Mouse (Mus musculus) stomach, embryonic 15.5 days (tissue): Measurements from ENCODE around the gene Agmat. TPM values are rescaled to one million over a fixed set of nuclear protein-coding genes. Genes with fewer than 3 reads are reported as not detected.
"Not testable (repeated sequence)": the region's sequence is repeated elsewhere in the genome, so short reads cannot be mapped to it uniquely, and the experiment has no call there.

Source experiments
- ATAC-seq: fragments of 200-750 bp; cut with Nextera tagmentation; 2 replicates; pipeline ENCODE4 v1.8.0; 2017; ENCODE audit warnings: low read depth, moderate number of reproducible peaks, moderate TSS enrichment; ENCODE audit not compliant: insufficient read depth, low FRiP score
- H3K27ac ChIP-seq: fragments of 300-500 bp; sonication (generic); 2 replicates; pipeline ENCODE4 v1.5.1; 2015; ENCODE audit warnings: mild to moderate bottlenecking, inconsistent platforms
- H3K27me3 ChIP-seq: fragments of 300-500 bp; sonication (generic); replicated peaks from 2 replicates; pipeline ENCODE4 v1.6.1; 2015; ENCODE audit warnings: inconsistent platforms
- H3K36me3 ChIP-seq: fragments of 300-500 bp; sonication (generic); 2 replicates; pipeline ENCODE4 v1.6.1; 2015; ENCODE audit warnings: inconsistent platforms
- H3K4me1 ChIP-seq: fragments of 300-500 bp; sonication (generic); 2 replicates; pipeline ENCODE4 v1.6.1; 2015; ENCODE audit warnings: inconsistent platforms
- H3K4me2 ChIP-seq: fragments of 300-500 bp; sonication (generic); 2 replicates; pipeline ENCODE4 v1.6.1; 2015; ENCODE audit warnings: mild to moderate bottlenecking, inconsistent platforms
- H3K4me3 ChIP-seq: fragments of 300-500 bp; sonication (generic); replicated peaks from 2 replicates; pipeline ENCODE4 v1.5.1; 2015; ENCODE audit warnings: inconsistent platforms
- H3K9ac ChIP-seq: fragments of 300-500 bp; sonication (generic); 2 replicates; pipeline ENCODE4 v1.6.1; 2015; ENCODE audit warnings: inconsistent platforms
- H3K9me3 ChIP-seq: fragments of 300-500 bp; sonication (generic); 2 replicates; pipeline ENCODE4 v1.6.1; 2016; ENCODE audit warnings: inconsistent platforms
- WGBS: fragments of 180-500 bp; shearing (Covaris S2); methylation state at CpG from one replicate; pipeline ENCODE4 v1.1.7; 2015; 5-methylcytosine and 5-hydroxymethylcytosine counted together
- polyA plus RNA-seq: library from polyadenylated mRNA; unstranded; fragments of >200 nt; fragmentation: Nextera tagmentation; extraction: Ambion mirVana; gene quantifications from 2 replicates; pipeline ENCODE4 v1.2.1, GENCODE M21; 2015

Agmat gene
- polyA plus RNA-seq, 1 experiment from 2014 or later, result 7.0 TPM

DNA sequence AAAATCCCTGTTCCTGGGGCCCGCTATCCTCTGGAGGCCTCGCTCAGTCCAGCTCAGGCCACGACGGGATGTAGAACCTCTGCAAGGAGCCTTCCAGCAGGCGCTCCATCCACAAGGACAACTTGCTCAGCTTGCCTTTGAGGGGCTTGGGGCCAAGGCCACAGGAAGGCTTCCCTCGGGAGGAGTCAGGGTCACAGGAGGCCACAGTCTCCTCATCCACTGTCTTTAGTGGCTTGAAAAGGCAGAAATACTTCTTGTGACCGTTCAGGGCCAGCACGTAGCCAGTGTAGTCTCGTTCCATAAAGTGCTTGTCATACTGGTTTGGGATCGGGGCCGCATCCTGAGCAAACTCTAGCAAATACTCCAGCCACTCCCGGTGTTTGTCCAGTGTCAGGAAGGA is 17.0 kb downstream of the Agmat start:
- H3K9ac ChIP-seq, result no peak overlapping the region
- H3K4me3 ChIP-seq, result no peak overlapping the region
- no peak overlapping the region for H3K27ac ChIP-seq
- no peak for ATAC-seq
- no peak overlapping the region for H3K4me2 ChIP-seq
- 85% methylated on average over 12 of the region's 12 CpGs for WGBS
- H3K27me3 ChIP-seq, result no peaks in the 10 kb centered on the region
- peaks cover 20% of the 10 kb centered on the region for H3K36me3 ChIP-seq
- H3K4me1 ChIP-seq, result peaks cover 21% of the 10 kb centered on the region
- H3K9me3 ChIP-seq, result no peaks in the 10 kb centered on the region

DNA sequence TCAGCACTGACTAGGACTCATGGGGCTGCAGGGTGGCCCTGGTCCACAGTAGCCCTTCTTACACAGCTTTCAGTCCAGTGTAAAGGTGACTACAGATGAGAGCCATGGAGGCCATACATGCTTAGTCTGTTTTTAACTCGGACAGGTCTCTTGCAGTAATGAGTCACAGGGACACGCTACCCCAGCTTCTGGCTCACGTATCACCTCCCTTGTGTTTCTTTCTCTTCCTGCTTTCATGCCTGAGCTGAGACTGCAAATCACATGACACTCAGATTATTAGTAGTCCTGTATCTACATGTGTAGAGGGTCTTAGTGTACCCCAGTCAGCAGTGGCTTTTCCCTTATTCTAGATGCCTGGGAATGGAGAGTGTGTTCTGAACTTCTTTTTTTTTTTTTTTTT is 18.5 kb downstream of the Agmat start:
- no peaks in the 10 kb centered on the region for H3K27me3 ChIP-seq
- H3K4me3 ChIP-seq, result no peak overlapping the region
- no peaks in the 10 kb centered on the region for H3K9me3 ChIP-seq
- H3K4me1 ChIP-seq, result peaks cover 22% of the 10 kb centered on the region
- H3K27ac ChIP-seq, result no peak overlapping the region
- H3K9ac ChIP-seq, result no peak overlapping the region
- no peak overlapping the region for H3K4me2 ChIP-seq
- WGBS, result 91% methylated on average over 3 of the region's 3 CpGs
- peaks cover 32% of the 10 kb centered on the region for H3K36me3 ChIP-seq
- ATAC-seq, result no peak

- H3K27ac ChIP-seq, result peak overlapping the region; percentile 88
- H3K9me3 ChIP-seq, result no peaks in the 10 kb centered on the region
- H3K27me3 ChIP-seq, result no peaks in the 10 kb centered on the region
- peak overlapping the region; percentile 22; the same call in 1 of the 2 replicates for H3K4me2 ChIP-seq
- H3K9ac ChIP-seq, result no peak overlapping the region
- 66% methylated on average over 8 of the region's 8 CpGs for whole genome bisulfite sequencing
- peaks cover 42% of the 10 kb centered on the region for H3K36me3 ChIP-seq
- peaks cover 22% of the 10 kb centered on the region for H3K4me1 ChIP-seq
- ATAC-seq, result no peak
- H3K4me3 ChIP-seq, result no peak overlapping the region
These were observed 19.8 kb downstream of the Agmat start for GRCm38 (mm10) chr4:141766316-141766667.

DNA sequence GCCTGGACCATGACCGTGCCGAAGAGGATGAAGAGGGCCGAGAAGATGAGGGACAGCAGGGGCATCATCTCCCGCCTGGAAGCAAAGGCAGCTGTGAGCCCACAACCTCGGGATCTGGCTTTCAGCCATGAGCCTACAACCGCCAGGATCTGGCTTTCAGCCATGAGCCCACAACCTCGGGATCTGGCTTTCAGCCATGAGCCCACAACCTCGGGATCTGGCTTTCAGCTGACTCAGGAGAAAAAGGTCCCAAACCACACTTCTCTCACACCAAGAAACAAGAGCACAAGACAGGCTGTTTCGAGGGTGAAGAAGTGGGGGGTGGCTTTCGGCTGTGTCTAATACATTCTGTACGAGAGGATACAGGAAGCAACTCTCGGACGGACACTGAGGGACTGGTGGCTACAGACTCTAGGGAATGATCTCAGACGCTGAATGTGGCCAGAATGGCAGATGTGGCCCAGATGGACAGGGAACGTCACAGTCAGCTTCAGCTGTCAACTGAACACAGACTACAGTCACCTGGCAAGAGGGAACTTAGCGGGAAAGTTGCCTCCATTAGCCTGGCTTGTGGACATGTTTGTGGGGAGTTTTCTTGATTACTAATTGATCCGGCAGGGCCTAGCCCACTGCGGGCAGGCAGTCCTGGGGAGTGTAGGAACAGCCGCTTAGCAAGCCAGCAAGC is 20.3 kb downstream of the Agmat start:
- 38% methylated on average over 19 of the region's 19 CpGs for WGBS
- Histone ChIP-seq H3K4me2 (peak overlapping the region; percentile 22), H3K36me3 (peaks cover 47% of the 10 kb centered on the region), H3K4me3 (no peak overlapping the region), H3K4me1 (peaks cover 22% of the 10 kb centered on the region), H3K27ac (peak overlapping the region; percentile 88), H3K9ac (no peak overlapping the region), H3K9me3 (no peaks in the 10 kb centered on the region), H3K27me3 (no peaks in the 10 kb centered on the region)
- ATAC-seq, result peak; percentile 36; the same call in 1 of the 2 replicates

DNA sequence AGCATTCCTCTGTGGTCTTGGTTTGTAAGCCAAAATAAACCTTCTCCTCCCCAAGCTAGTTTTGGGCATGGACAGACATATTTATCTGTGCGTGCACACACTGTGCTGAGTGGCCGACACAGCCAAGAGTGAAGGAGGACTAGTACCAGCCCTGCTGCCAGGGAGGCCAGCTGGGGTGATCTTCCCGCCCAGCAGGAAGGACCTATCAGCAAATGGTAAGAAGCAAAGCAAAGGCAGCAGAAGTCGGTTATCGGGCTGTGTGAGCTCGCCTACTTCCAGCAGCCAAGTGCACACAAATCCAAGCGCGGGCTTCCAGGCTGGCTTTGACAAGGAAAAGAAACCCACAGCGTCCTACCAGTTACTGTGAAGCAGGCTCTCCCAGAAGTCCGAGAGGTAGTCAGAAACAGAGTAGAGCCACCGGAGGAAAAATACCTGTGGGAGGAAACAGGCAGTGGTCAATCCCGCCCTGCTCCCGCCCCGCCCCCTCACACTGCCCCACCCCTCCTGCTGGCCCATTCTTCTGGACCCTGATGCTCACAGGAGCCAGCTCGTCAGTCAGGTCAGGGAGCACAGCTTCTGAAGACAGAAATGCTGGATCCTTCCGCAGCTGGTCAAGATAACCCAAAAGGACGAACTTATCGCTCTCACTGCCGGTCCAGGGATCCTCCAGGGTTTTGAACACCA is 21.0 kb downstream of the Agmat start:
- peak; percentile 86 for ATAC-seq
- H3K27ac ChIP-seq, result peak overlapping the region; percentile 88
- H3K4me1 ChIP-seq, result peaks cover 22% of the 10 kb centered on the region
- no peak overlapping the region for H3K9ac ChIP-seq
- no peaks in the 10 kb centered on the region for H3K27me3 ChIP-seq
- no peaks in the 10 kb centered on the region for H3K9me3 ChIP-seq
- H3K4me3 ChIP-seq, result no peak overlapping the region
- H3K4me2 ChIP-seq, result peak overlapping the region; percentile 22
- WGBS, result 50% methylated on average over 19 of the region's 19 CpGs
- H3K36me3 ChIP-seq, result peaks cover 52% of the 10 kb centered on the region

- H3K27me3 ChIP-seq, result no peaks in the 10 kb centered on the region
- H3K36me3 ChIP-seq, result peaks cover 54% of the 10 kb centered on the region
- H3K9ac ChIP-seq, result no peak overlapping the region
- H3K27ac ChIP-seq, result no peak overlapping the region
- H3K4me2 ChIP-seq, result no peak overlapping the region
- no peaks in the 10 kb centered on the region for H3K9me3 ChIP-seq
- peaks cover 22% of the 10 kb centered on the region for H3K4me1 ChIP-seq
- H3K4me3 ChIP-seq, result no peak overlapping the region
- 79% methylated on average over 8 of the region's 8 CpGs for WGBS
- no peak for ATAC-seq
These were observed 23.2 kb downstream of the Agmat start for GRCm38 (mm10) chr4:141769501-141770160.

- Histone ChIP-seq H3K4me2 (no peak overlapping the region), H3K9me3 (no peaks in the 10 kb centered on the region), H3K27me3 (no peaks in the 10 kb centered on the region), H3K4me1 (peaks cover 15% of the 10 kb centered on the region), H3K9ac (no peak overlapping the region), H3K27ac (no peak overlapping the region), H3K4me3 (no peak overlapping the region), H3K36me3 (peaks cover 59% of the 10 kb centered on the region)
- WGBS, result 82% methylated on average over 8 of the region's 8 CpGs
- no peak for ATAC-seq
These were observed 25.4 kb downstream of the Agmat start for GRCm38 (mm10) chr4:141771823-141772222.

DNA sequence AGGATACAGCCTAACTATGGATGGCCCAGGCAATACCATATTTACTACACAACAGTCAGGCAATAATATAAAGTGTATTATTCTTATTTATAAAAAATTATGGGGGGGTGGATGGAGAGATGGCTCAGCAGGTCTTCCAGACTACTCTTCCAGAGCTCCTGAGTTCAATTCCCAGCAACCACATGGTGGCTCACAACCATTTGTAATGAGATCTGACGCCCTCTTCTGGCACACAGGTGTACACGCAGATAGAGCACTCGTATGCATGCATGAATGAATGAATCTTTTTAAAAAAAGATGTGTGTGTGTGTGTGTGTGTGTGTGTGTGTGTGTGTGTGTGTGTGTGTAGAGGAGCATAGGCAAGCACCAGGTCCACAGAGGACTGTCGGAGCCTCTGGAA is 26.5 kb downstream of the Agmat start:
- WGBS, result 83% methylated on average over 4 of the region's 4 CpGs
- peaks cover 57% of the 10 kb centered on the region for H3K36me3 ChIP-seq
- not testable (repeated sequence) for ATAC-seq

GRCm38 (mm10) chr4:141779828-141780227 is 33.4 kb downstream of the Agmat start:
- H3K36me3 ChIP-seq, result peaks cover 34% of the 10 kb centered on the region
- 90% methylated on average over 8 of the region's 8 CpGs for WGBS
- no peak for ATAC-seq

More for the DNA sequence above, 26.5 kb downstream of the Agmat start:
- not testable (repeated sequence) for H3K4me2 ChIP-seq, H3K27me3 ChIP-seq, H3K4me1 ChIP-seq, H3K27ac ChIP-seq, H3K4me3 ChIP-seq, H3K9ac ChIP-seq, H3K9me3 ChIP-seq

DNA sequence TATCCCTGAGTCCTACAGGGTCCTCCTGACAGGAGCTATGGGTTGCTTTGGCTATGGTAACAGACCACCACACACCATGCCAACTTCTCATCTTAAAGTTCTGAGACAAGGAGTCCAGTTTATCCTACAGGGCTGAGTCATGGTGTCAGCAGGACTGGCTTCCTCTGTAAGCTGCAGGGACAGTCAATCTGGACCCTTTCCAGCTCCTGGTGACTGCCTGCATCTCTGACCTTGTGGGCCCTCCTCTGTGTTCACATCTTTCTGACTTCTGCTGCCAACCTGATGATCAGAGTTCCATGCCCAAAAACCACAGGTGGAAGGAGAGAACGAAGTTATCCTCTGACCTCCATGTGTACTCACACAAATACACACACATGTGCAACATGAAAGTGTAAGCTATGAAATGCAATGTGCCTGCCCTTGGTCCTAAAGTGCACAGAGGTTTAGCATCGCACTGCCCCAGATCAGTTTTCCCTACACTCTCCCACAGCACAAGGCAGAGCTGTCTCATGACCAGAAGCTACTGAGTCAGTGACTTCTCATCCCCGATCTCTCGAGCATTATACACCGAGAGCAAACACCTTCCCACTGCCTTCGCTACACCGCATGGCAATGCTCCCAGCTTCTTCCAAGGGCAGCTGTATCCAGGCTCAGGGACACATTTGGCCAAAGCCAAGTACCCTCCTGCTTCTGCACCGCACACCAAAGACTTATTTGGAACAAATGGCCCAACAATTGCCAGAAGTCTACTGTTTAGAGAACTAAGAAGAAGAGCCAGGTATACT is 34.9 kb downstream of the Agmat start:
- H3K9ac ChIP-seq, result no peak overlapping the region
- peaks cover 38% of the 10 kb centered on the region for H3K36me3 ChIP-seq
- H3K4me3 ChIP-seq, result no peak overlapping the region
- ATAC-seq, result no peak
- no peaks in the 10 kb centered on the region for H3K9me3 ChIP-seq
- no peaks in the 10 kb centered on the region for H3K27me3 ChIP-seq
- WGBS, result 93% methylated on average over 8 of the region's 8 CpGs
- H3K27ac ChIP-seq, result no peak overlapping the region
- no peaks in the 10 kb centered on the region for H3K4me1 ChIP-seq
- no peak overlapping the region for H3K4me2 ChIP-seq

More at GRCm38 (mm10) chr4:141779828-141780227, 33.4 kb downstream of the Agmat start:
- no peaks in the 10 kb centered on the region for H3K4me1 ChIP-seq
- no peak overlapping the region for H3K4me3 ChIP-seq
- H3K9ac ChIP-seq, result no peak overlapping the region
- no peak overlapping the region for H3K27ac ChIP-seq
- H3K27me3 ChIP-seq, result no peaks in the 10 kb centered on the region
- H3K9me3 ChIP-seq, result no peaks in the 10 kb centered on the region
- H3K4me2 ChIP-seq, result no peak overlapping the region

DNA sequence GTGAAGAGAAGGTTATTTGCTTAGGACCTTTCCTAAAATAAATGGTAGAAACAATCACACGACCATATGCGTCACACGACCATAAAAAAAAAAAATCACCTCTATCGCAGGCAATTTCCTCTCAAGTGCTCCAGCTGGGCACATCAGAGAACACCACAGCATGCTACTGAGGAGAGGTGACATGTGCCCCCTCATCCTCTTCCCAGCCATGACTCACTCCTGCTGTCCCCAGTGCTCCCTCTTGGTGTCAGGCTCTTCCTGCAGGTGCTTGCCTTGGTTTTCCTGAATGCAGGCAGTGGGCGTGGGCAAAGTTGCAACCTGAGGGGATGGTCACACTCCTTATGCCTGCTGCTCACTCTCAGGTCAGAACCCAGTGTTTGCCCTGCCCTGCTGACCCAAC is 38.4 kb downstream of the Agmat start:
- Histone ChIP-seq H3K4me1 (0 out of 2 replicates have a peak, but pooled peaks cover 4% of the 10 kb centered on the region), H3K9ac (no peak overlapping the region), H3K36me3 (peaks cover 34% of the 10 kb centered on the region), H3K4me2 (no peak overlapping the region), H3K27ac (no peak overlapping the region), H3K9me3 (no peaks in the 10 kb centered on the region), H3K4me3 (no peak overlapping the region), H3K27me3 (no peaks in the 10 kb centered on the region)
- ATAC-seq, result no peak
- WGBS, result 83% methylated on average over 5 of the region's 5 CpGs
